Mouse (Mus musculus) spleen, adult 2 months (tissue): ENCODE measurements at regions not wholly inside any gene's neighbourhood (a gene's known extent, or its start where the extent isn't known, plus 50 kb on each side); places are given as distances from the start of the nearest gene placed in this dataset.

Experiments used
- DNase-seq, 2 experiments: peaks; one replicate each; pipeline versions ENCODE4 v3.0.0 to v3.0.0-alpha.2; 2012 to 2021; ENCODE audit warnings: low spot score in 2 of 2, low read depth in 1 of 2
- H3K27ac ChIP-seq: fragments of 200-500 bp; 2 replicates; pipeline ENCODE4 v1.5.1; 2012; ENCODE audit warnings: low read length, inconsistent platforms; ENCODE audit not compliant: insufficient read depth
- H3K27me3 ChIP-seq: fragments of 200-500 bp; 2 replicates; pipeline ENCODE4 v1.6.1; 2012; ENCODE audit warnings: mild to moderate bottlenecking, moderate library complexity, low read length, inconsistent platforms; ENCODE audit not compliant: control insufficient read depth, insufficient read depth
- H3K36me3 ChIP-seq: fragments of 200-500 bp; 2 replicates; pipeline ENCODE4 v1.6.1; 2012; ENCODE audit warnings: mild to moderate bottlenecking, low read length, inconsistent platforms; ENCODE audit not compliant: control insufficient read depth, insufficient read depth
- H3K4me1 ChIP-seq: fragments of 200-500 bp; 2 replicates; pipeline ENCODE4 v1.6.1; 2011; ENCODE audit warnings: inconsistent platforms; ENCODE audit not compliant: control insufficient read depth, insufficient read depth, insufficient read length
- H3K4me3 ChIP-seq: fragments of 200-500 bp; 2 replicates; pipeline ENCODE4 v1.5.1; 2011; ENCODE audit warnings: mild to moderate bottlenecking, inconsistent platforms; ENCODE audit not compliant: insufficient read depth, insufficient read length; ENCODE audit errors: extremely low read depth
- CTCF ChIP-seq: fragments of 200-500 bp; IDR thresholded peaks from 2 replicates; pipeline ENCODE4 v1.5.1; 2011; ENCODE audit warnings: mild to moderate bottlenecking, inconsistent platforms; ENCODE audit not compliant: insufficient read depth, insufficient read length, insufficient replicate concordance; ENCODE audit errors: extremely low read depth
- POLR2A ChIP-seq: fragments of 200-500 bp; IDR thresholded peaks from 2 replicates; pipeline ENCODE4 v1.6.1; 2011; ENCODE audit warnings: low read depth, low read length, inconsistent platforms
- WGBS: fragments of 180-500 bp; shearing (Covaris S2); methylation state at CpG from one replicate; pipeline ENCODE4 v1.1.7; 2018; 5-methylcytosine and 5-hydroxymethylcytosine counted together

DNA sequence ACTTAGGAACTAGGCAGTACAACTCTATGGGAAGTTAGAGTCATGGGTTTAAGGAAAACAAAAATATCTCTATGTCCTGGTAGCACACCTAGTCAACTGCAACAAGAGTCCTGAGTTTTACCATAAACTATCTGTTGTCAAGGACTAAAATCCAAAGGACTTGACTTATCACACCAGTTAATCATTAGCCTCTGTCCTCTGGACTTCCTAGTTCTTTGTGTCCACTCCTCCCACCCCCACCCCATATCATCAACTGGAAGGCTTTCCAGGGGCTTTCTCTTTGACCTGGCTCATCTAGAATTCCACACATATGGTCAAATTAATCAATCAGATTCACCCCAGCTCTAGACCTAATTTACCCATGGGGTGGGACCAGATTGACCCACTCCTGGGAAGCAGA lies 78.6 kb upstream of the Fn1 start:
- H3K27me3 ChIP-seq = no peaks in the 10 kb centered on the region
- H3K36me3 ChIP-seq = no peaks in the 10 kb centered on the region
- no peak for DNase-seq
- H3K27ac ChIP-seq = no peak overlapping the region
- no peak for TF ChIP-seq POLR2A
- TF ChIP-seq CTCF = no peak
- no peaks in the 10 kb centered on the region for H3K4me1 ChIP-seq
- H3K4me3 ChIP-seq = no peak overlapping the region

DNA sequence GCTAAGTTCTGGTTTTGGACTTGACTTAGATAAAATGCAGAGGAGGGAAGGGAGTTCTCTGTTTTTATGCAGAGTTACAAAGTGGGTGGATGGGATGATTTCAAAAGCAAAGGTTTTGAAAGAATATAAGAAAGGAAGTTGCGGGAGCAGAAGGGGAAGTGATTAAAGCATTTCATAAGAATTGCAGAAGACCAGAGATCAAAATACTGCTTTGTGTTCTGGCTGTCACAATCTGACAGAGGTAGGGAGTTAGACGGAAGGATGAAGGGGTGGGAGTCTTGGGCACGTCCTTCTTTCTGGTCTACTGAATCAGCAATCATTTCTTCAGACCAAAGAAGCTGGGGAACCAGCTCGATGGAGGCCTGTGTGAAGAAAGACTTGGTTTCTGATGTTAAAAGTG lies 78.0 kb upstream of the Fn1 start:
- WGBS = 5% methylated on average over 4 of the region's 4 CpGs
- H3K27ac ChIP-seq = no peak overlapping the region

DNA sequence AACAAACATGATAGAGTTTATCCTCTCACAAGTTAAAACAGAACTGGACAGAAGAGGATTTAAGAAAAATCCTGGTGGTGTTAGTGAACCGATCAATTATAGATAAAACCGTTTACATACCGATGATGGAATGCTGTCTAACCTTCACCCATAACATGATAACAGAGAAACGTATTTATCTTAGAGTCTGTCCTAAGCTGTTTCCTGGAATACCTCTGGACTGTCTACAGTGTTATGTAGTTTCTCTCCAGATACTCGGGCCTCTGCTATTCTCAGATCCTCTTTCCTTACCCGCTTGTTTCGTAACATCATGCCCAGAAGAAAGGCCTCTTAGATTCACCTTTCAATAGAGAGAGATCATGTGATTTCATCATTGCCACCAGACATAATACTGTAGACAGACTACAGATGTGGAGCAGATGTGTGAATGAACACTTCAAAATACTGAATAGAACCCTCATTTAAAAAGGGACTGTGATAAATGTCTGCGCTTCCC lies 75.9 kb upstream of the Fn1 start:
- no peak overlapping the region for H3K4me3 ChIP-seq
- H3K4me1 ChIP-seq = no peaks in the 10 kb centered on the region
- H3K27me3 ChIP-seq = no peaks in the 10 kb centered on the region
- H3K27ac ChIP-seq = no peak overlapping the region
- no peaks in the 10 kb centered on the region for H3K36me3 ChIP-seq
- 82% methylated on average over 8 of the region's 8 CpGs for WGBS
- DNase-seq = no peak
- TF ChIP-seq POLR2A (no peak), CTCF (no peak)

More for the DNA sequence above, 78.0 kb upstream of the Fn1 start:
- H3K4me1 ChIP-seq = no peaks in the 10 kb centered on the region
- no peaks in the 10 kb centered on the region for H3K36me3 ChIP-seq
- TF ChIP-seq POLR2A = no peak
- TF ChIP-seq CTCF = no peak
- DNase-seq = no peak
- H3K27me3 ChIP-seq = no peaks in the 10 kb centered on the region
- H3K4me3 ChIP-seq = no peak overlapping the region

DNA sequence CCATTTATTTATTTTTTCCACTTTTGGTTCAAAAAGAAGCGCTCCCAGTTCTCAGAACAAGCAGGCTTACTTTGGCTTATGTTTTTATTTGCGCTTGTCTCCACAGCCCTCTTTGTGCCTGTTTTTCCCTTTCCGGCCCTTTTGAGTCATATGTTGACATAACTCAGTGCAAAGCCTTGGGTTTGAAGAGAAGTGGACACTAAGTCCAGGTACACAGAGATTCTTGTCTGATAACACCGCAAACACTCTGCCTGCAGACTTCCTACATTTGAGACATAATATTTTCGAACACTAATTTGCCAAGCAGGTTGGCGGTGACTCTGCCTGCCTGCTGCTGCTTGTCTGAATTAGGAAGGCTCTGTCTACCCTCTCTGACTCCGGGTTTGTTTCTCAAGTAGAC lies 70.8 kb upstream of the Fn1 start:
- Histone ChIP-seq H3K27ac (no peak overlapping the region), H3K4me1 (no peaks in the 10 kb centered on the region), H3K36me3 (no peaks in the 10 kb centered on the region), H3K27me3 (no peaks in the 10 kb centered on the region), H3K4me3 (no peak overlapping the region)
- WGBS = 67% methylated on average over 7 of the region's 7 CpGs
- DNase-seq = no peak
- TF ChIP-seq POLR2A = no peak
- TF ChIP-seq CTCF = no peak

DNA sequence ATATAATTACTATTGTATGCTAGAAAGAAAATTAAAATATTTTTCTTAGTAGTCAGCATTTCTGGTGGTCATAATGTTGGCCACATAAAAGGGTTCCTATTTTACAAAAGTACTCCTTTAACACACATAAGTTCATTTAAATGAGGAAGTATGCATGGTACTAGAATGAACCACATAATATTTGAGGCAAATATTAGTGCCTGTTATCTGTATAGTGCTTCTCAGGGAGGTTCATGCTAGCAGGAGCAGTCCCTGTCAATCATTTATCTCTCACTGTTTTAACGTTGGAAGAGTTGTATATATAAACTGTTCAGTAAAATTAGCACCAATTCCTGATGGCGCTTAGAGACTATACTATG lies 70.0 kb upstream of the Fn1 start:
- TF ChIP-seq POLR2A (no peak), CTCF (no peak)
- no peaks in the 10 kb centered on the region for H3K27me3 ChIP-seq
- H3K36me3 ChIP-seq = no peaks in the 10 kb centered on the region
- 55% methylated on average over 2 of the region's 2 CpGs for WGBS
- no peaks in the 10 kb centered on the region for H3K4me1 ChIP-seq
- H3K27ac ChIP-seq = no peak overlapping the region
- no peak overlapping the region for H3K4me3 ChIP-seq
- no peak for DNase-seq

DNA sequence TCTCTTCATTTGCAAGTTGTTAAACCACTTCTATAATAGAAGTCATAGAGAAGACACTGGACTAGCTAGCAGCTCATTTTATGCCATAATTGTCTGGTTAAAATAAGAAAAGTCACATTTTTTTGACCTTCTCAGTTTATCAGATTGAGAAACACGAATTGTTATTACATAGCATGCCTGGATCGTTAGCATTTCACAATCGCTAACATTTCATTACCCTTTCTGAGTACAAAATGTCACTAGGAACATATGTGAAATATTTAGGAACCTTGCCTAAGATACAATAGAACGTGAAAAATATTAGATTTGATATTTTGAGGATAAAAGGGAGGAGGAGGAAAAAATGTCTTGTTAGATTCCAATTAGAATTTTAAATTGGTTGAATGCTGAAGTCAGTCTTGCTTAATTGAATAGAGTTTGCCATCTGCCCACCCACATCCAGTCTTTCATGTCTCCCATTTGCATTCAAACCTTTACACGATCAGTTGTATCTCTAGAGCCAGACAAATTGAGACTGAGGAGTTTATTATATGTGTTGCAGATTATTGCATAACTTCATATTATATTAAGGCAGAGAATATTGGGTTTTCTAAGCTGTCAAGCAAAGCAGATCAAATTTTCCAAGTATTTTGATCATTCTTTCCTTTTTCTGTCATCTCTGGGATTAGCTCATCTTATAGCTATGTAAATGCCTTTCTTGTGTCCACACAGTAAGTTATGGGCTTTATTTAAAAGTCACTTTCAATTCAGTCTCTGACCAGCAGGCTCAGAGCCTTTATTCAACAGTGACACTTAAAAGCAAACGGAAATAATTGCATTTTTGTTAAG lies 69.4 kb upstream of the Fn1 start:
- no peak overlapping the region for H3K4me3 ChIP-seq

More for the DNA sequence above, 69.4 kb upstream of the Fn1 start:
- Histone ChIP-seq H3K36me3 (no peaks in the 10 kb centered on the region), H3K27me3 (no peaks in the 10 kb centered on the region), H3K4me1 (no peaks in the 10 kb centered on the region), H3K27ac (no peak overlapping the region)
- no peak for TF ChIP-seq POLR2A
- TF ChIP-seq CTCF = no peak
- DNase-seq = no peak
- 80% methylated on average over 6 of the region's 6 CpGs for WGBS
